Mouse (Mus musculus) cerebellum, postnatal 10 days (tissue): Measurements from ENCODE around the gene Cldn24.
A peak's percentile ranks its signal among the peaks of the same experiment; 100 is the strongest.

Experiments
- DNase-seq, 2 experiments: peaks; one replicate each; pipeline ENCODE4 v3.0.0; 2021; ENCODE audit warnings: mixed read lengths in 2 of 2

Gene Cldn24

DNA sequence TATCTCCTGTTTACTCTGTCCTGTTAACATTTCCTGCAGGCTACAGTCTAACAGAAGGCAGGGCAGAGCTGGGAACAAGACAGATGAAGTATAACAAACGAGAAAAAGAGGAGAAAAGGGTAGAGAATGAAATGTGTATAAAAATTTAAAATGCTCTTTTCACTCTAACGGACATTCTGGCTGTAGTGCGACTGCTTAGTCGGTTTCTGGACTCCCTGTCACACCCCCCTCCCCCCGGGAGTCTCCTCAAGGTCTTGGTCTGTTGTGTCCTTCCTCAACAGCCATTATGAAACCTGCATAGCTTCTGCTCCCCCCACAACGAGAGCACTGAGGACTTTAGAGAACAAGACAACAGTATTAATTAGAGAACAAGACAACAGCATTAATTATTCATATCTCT, 10.7 kb downstream of the Cldn24 start:
- DNase-seq, result no peak

DNA sequence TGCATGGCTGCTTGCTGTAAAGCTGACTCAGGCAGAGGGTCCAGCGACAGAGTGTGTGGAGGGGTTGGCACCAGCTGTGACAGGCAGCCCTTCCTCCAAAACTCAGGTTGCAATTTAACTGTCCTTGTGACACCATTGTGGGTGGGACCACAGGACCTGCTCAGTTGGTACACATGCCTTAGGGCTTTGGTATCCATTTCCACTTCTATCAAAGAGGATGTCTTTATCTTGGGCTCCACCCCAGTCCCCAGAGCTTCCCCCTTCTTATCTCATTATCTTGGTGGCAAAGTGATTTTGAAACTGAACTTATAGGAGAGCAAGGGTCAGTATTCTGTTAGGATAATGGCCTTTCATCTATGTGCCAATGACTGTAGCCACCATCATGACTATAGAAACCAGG, 12.0 kb downstream of the Cldn24 start:
- no peak for DNase-seq

DNA sequence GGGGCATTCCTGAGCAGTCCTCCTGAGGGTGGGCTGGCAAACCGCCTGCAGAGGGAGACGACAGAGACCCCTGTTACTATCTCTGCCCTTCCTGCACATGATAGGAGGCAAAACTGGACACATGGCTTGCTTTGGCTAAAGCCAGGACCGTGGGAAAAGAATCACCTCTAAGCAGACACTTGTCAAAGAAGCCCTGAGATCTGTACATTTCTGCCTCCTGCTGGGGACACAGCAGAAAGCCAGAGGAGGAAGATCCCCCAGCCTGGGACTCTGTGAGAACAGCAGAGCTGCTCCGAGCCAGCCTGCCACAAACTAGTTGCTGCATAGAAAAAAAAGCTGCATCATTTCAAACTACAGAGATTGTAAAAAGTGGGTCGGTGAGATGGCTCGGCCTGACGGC, 21.1 kb downstream of the Cldn24 start:
- DNase-seq, result no peak

DNA sequence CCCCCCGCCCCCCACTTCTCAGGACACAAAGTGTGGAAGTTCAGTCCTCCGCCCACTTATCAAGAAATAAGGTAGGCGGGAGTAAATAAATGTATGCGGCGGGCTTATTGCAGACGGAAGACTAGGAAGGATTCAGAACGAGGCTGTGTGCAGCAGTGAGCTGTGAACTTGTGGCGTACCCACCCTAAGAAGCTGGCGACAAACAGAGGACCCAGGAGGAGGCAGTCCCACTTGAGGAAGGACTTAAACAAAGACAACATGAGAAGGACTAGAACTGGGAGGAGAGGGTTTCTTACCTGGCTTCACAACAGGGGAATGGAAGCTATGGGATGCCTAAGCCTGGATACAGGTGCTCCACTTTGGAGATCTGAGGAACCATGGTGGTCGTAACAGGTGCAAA, 21.7 kb downstream of the Cldn24 start:
- DNase-seq, result no peak

DNA sequence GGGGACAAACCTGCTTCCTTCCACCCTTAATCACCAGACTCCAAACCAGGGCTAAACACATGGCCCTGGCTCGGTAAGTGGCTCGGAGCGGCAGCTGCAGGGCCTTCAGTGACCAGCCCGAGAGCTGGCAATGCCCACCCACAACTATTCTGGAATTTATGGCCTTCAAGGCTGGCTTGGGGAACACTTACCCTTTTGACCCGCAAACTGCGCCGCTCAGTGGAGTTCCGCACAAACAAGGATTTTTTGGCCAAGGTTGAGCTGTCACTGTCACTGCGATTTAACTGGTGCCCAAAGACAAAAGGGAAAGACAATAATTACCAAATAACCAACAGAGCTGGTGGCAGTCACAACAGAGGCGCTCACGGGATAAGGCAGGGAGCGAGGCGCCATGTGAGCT, 24.0 kb downstream of the Cldn24 start:
- DNase-seq, result no peak

DNA sequence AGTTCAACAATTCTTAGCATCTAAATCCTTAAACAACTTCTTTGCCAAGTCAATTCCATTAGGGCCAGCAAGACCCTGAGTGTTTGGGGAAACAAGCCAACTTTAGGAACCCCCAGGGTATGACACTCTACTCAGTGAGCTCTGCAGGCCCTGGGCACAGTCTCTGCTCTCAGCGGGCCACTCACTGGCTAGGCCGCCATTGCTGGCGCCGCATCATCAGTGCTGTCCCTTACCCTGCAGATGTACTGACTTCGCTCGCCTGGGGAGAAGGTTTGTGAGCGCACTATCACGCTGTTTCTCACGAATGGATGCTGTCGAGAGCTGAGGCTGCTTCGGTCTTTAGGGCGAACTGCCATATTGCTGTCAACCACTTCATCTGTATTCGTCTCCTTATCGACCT, 25.2 kb downstream of the Cldn24 start:
- peak; percentile 27 to 65 for DNase-seq

DNA sequence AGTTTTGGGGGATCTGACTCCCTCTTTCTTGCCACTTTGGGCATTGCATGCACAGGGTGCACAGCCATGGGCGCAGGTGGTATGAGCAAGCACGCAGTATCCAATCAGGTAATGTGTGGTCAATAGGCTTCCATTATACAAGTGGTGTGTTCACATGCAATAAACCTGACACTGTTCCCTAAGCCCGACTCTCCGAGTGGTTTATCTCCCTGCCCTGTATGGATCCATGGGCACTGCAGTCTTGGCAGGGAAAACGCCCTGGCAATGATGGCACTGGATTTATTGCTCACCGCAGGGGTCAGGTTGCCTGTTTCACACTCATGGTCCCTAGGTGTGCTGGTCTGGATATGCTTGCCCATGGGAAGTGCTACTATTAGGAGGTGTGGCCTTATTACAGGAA, 26.0 kb downstream of the Cldn24 start:
- no peak for DNase-seq

DNA sequence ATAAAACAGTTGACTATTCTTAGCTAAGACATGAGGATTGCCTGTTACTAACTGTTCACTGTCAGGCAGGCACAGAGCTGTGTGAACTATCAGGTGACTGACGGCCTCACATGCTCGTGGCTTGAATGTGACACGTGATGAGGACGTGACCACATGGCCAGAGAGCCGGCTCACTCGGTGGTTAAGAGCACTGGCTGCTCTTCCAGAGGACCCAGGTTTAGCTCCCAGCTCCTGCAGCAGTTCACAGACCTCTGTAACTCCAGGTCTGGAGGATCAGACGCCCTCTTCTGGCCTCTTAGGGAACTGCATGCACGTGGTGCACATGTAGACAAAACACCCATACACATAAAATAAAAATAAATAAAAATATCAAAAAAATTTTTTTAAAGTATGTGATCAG, 27.9 kb downstream of the Cldn24 start:
- DNase-seq, result no peak

DNA sequence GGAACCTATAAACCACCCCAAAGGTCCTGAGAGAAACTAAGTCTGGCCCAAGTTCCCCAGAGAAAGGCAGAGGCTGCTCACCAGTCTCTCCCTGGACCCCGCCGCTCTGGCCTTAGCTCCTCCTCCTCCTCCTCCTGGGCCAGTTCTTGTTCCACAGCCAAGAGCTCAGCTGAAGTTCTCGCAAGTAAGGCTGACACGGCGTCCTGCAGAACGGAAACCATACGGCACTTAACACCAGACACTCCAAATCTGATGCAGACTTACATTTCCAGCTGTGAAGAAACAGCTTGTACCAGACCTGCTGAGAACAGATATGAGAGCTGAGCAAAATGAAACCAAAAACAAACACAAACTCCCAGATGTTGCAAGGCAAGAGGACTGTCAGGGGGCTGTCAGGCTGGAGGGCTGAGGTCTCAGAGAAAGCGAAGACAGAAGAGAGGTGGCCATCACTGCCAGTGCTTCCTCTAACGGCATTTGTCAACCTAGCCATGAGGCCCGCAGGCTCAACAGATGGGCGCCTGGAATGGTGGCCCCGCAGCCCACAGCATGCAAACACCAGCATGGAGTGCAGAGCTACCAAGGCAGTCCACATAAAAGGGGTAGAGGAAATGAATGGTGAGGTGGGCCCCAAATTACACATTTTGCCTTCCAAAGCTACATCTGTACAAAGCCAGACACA, 30.0 kb downstream of the Cldn24 start:
- peak; percentile 29 to 67 for DNase-seq

DNA sequence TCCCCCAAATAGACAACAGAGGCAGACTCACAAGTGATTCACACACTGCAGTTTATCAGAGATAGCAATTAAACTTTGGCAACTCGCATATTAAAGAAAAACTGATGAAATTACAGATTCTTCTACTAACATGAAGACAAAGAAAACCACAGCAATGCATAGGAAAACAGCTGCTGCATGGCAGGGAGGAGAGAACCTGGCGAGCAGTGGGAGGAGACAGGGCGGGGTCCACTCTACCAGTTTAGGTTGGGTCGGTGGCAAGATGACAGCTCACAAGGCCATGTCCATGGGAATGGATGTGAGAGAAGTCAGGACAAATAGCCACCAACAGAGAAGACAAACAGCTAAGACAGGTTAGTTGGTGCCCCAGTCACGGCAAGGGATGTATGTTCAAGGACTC, 30.8 kb downstream of the Cldn24 start:
- no peak for DNase-seq

DNA sequence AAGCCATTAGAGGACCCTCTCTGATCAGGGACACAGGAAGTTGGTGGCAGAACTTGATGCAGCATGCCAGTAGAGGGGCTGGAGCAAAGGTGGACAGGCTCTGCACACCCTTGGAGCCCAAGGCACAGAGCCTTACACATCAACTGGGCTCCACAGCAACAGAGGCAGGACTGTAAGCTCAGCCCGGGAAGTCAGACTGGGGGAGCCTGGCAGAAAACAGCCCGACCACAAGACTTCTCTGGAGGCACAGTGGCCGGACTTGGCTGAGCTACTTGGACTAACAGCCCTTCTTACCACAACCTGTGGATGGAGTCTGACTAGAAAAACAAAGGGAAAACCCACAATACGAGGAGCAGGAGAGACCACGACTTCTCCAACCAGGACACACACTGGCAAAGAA, 31.4 kb downstream of the Cldn24 start:
- no peak for DNase-seq

DNA sequence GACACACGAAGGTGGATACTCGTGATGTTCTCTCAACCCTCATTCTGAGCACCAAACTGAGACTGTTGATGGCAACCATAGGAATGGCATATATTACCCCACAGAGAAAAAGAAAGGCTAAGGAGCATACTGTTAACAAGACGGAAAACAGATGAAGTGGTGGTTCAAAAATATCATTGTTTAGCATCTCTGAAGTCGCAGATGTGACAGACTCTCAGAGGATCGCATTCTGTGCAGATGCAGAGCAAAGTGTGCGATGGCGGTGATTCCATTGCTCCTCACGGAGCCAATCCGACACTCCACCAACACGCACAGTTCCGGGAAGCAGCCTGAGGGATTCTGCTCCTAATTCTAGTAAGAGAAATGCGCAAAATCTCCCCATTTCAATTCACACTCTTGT, 37.3 kb downstream of the Cldn24 start:
- DNase-seq, result no peak

DNA sequence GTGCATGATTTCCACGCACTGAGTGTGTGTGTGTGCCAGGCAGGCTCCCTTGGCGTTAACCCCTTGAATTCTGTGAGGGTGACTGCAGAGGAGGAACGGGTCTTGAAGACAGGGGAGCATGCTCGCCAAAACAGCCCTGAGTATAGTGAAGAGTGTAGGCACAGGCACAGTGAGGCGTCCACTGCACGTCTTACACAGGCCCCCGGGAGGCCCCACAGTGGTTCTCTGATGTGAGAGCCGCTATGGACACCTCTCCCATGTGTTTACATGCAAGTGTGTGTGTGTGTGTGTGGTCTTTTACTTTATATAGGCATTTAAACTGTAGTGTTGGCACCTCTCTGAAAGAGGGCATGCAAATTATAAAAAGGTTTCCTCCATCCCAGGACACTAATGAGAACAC, 44.6 kb downstream of the Cldn24 start:
- DNase-seq, result no peak

DNA sequence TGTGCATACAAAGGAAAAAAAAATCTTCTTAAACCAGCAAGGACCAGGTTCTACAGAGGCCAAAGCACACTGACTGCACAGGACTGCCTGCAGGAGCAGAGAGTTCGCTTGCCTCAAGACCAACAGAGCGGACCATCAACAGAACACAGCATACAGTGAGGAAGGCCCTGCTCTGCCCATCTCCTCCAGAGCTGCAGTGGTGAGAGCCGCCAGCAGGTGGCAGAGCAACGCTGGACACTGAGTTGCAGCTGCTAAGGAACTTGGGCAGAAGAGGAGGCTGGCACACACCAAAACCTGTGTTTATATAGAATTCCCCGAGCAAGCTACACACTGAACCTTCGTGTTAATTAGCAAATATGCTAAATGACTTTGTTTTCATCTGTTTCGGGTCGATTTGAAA, 45.1 kb downstream of the Cldn24 start:
- DNase-seq, result peak; percentile 93 to 95
